Mouse (Mus musculus) G1E-ER4 (cell line): ENCODE data around the gene Setd4. TPM values are rescaled to one million over a fixed set of nuclear protein-coding genes. Genes with fewer than 3 reads are reported as not detected.

Experiments
- GATA1 ChIP-seq: IDR thresholded peaks from one replicate; pipeline ENCODE4 v1.8.0; 2012; ENCODE audit warnings: low read length, inconsistent platforms
- polyA plus RNA-seq: library from polyadenylated mRNA; stranded (reverse); fragments of >175 nt; gene quantifications from 2 replicates; pipeline ENCODE4 v1.2.3, GENCODE M21; 2012

Setd4 gene
- polyA plus RNA-seq, result 1.7 and 2.3 TPM in 2 replicates

GRCm38 (mm10) chr16:93603439-93604212, at the start of gene Setd4:
Gene Setd4, minus strand, starts transcription at chr16:93604063.
- no peak for TF ChIP-seq GATA1

DNA sequence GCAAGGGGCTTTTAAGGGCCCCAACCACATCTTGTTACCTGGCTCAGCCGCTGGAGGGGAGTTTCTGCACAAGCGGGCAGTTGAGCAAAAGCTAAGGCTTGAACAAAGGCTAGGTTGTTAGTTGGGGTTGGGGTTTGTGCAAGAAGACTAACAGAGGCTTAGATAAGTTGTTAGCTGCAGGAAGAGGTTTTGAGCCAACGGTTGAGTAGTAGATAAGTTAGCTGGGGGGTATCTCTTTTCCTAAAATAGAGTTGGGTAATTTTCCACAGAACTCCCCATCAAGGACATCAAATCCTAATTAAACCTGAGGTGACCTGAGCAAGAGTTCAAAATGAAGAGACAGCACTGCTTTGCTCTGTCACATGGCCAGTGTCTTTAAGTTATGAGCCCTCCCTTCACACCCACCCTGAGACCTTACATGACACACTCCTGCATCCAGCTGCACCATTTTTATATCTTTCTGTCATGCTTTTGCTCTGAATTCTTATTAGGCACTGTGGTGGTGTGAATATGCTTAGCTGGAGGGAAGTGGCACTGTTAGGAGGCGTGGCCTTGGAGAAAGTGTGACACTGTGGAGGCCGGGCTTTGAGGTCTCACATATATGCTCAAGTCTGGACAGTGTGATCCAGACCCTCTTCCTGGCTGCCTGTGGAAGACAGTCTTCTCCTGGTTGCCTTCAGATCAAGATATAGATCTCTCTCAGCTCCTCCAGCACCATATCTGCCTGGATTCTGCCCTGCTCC, 44.7 kb upstream of the Setd4 start:
- TF ChIP-seq GATA1, result no peak

- no peak for TF ChIP-seq GATA1
Observed at GRCm38 (mm10) chr16:93644006-93644405, 40.1 kb upstream of the Setd4 start.

DNA sequence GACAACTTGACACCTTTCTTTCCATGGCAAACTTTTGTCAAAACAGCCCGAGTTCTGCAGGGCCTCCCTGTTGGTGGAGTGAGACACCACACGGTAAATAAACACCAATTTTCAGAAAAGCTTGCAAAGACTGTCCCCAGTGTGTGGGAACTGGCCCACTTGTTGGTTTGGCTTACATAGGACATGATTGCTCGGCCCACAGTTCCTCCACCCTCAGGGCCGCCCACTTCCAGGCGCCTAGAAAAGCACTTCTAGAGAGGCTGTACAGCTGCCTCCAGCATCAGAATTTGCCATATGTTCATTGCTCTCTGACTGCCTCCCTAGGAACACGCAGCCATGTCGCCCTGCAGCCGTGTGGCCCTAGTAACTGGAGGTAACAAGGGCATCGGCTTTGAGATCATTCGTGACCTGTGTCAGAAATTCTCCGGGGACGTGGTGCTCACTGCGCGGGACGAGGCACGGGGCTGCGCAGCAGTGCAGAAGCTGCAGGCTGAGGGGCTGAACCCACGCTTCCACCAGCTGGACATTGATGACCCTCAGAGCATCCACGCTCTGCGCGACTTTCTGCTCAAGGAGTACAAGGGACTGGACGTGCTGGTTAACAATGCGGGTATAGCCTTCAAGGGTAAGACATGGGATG, 24.0 kb upstream of the Setd4 start, which contains the start of gene Gm5678:
Gene Gm5678 (plus strand): TSS at position 337 of the 640 bp plus-strand sequence.
- TF ChIP-seq GATA1, result no peak

GRCm38 (mm10) chr16:93626745-93627144, 22.9 kb upstream of the Setd4 start:
- no peak for TF ChIP-seq GATA1

DNA sequence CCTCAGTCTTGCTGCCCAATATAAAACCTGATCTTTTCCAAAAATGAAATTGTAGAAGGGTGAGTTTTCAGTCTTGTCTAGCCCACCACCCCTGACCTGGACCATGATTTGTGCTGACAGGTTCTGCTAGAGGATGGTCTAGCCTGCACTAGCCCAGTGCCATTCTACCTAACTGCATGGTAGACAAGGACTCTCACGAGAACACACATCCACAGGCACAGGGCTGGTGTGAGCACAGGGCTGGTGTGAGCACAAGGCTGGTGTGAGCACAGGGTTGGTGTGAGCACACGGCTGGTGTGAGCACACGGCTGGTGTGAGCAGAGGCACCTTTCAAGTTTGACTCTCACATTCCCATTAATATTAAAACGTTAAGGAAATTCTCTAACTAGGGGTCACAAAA, 20.8 kb upstream of the Setd4 start:
- TF ChIP-seq GATA1, result no peak

- TF ChIP-seq GATA1, result no peak
Observed at GRCm38 (mm10) chr16:93615118-93615870, 11.4 kb upstream of the Setd4 start.

- TF ChIP-seq GATA1, result no peak
Observed at GRCm38 (mm10) chr16:93610961-93611360, 7.1 kb upstream of the Setd4 start.

GRCm38 (mm10) chr16:93609796-93610195, 5.9 kb upstream of the Setd4 start:
- TF ChIP-seq GATA1, result no peak

DNA sequence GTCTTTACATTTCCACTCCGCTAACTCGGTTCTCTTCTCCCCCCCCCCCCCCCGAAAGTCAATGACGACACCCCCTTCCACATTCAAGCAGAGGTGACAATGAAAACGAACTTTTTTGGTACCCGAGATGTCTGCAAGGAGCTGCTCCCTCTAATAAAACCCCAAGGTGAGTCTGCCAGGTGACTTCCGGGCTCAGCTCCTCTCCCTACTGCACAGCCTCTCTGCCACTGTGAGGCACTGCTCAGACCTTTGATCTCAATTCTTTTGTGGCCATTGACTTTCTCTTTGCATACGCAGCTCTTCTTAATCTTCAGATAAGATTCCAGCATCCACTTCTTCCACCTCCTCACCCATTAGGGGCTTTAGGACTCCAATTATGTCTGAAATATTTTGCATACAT, 4.9 kb upstream of the Setd4 start:
- no peak for TF ChIP-seq GATA1

- TF ChIP-seq GATA1, result no peak
Observed at GRCm38 (mm10) chr16:93607669-93608101, 3.8 kb upstream of the Setd4 start.

- TF ChIP-seq GATA1, result no peak
Observed at GRCm38 (mm10) chr16:93606146-93606545, 2.3 kb upstream of the Setd4 start.

GRCm38 (mm10) chr16:93605553-93605952, 1.7 kb upstream of the Setd4 start, which contains the start of gene Cbr1:
Gene Cbr1, plus strand, starts transcription at chr16:93605853.
- no peak for TF ChIP-seq GATA1

GRCm38 (mm10) chr16:93604481-93604969, 662 bp upstream of the Setd4 start:
- no peak for TF ChIP-seq GATA1

DNA sequence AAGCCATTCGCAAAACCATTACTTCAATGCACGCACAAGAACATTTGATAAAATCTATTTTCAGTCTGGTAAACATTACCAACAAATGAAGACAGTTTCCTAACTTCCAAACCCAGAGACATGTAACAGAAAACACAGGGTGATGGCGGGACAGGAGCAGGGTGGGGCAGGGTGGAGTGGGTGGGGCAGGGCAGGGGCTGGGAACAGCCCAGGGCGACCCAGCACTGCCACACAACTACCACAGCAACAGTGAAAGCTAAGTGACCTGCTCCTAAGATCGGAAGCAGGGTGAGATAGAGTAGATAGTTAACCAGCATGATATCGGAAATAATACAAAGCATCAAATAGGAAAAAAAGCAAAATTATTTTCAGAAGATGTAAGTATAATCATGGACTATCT, 4.4 kb downstream of the Setd4 start:
- TF ChIP-seq GATA1, result no peak
